Mouse (Mus musculus) bone marrow, adult 2 months (tissue): ENCODE measurements around the gene Hsd3b4.
"Not testable (repeated sequence)": the region's sequence is repeated elsewhere in the genome, so short reads cannot be mapped to it uniquely, and the experiment has no call there.

Experiments used
- CTCF ChIP-seq: fragments of 200-500 bp; IDR thresholded peaks from 2 replicates; pipeline ENCODE4 v1.5.1; 2011; ENCODE audit warnings: low read length, control low read depth; ENCODE audit not compliant: control insufficient read depth, insufficient read depth
- POLR2A ChIP-seq: fragments of 200-500 bp; IDR thresholded peaks from 2 replicates; pipeline ENCODE4 v1.6.1; 2011; ENCODE audit warnings: low read depth, mild to moderate bottlenecking, control low read depth, low read length, borderline replicate concordance; ENCODE audit not compliant: control insufficient read depth

- not testable (repeated sequence) for TF ChIP-seq POLR2A, CTCF
These were observed 53.3 kb downstream of the Hsd3b4 start, which contains the start of gene Gm4450 for GRCm38 (mm10) chr3:98457026-98457425.
